Mouse (Mus musculus): ENCODE data around the gene Pde9a.
A peak's percentile ranks its signal among the peaks of the same experiment; 100 is the strongest.

GRCm38 (mm10) chr17:31344172-31344801, 41.7 kb upstream of the Pde9a start:
- no peak for TF ChIP-seq POLR2A (IDR thresholded peaks at IDR 0.05; ENCODE audit: borderline replicate concordance, extremely low read depth, low read depth, low read length)
- TF ChIP-seq CTCF (IDR thresholded peaks at IDR 0.05; ENCODE audit: insufficient read depth, low read length): peak; percentile 87

Measured in lung, adult 2 months (tissue).